Mouse (Mus musculus) heart, adult 2 months (tissue): ENCODE measurements around the gene Acap3.

Source experiments
- CTCF ChIP-seq: fragments of 200-600 bp; IDR thresholded peaks from 2 replicates; pipeline ENCODE4 v1.8.1; 2022; ENCODE audit warnings: antibody characterized with exemption, mild to moderate bottlenecking, moderate library complexity
- EP300 ChIP-seq: fragments of 200-500 bp; IDR thresholded peaks from 2 replicates; pipeline ENCODE4 v1.6.1; 2011; ENCODE audit warnings: low read depth, low read length, control low read depth; ENCODE audit not compliant: insufficient read depth
- POLR2A ChIP-seq: fragments of 200-500 bp; IDR thresholded peaks from 2 replicates; pipeline ENCODE4 v1.6.1; 2011; ENCODE audit warnings: mild to moderate bottlenecking, low read depth, low read length, control low read depth; ENCODE audit not compliant: insufficient read depth

- TF ChIP-seq POLR2A (no peak), CTCF (no peak), EP300 (no peak)
These were observed 51.4 kb downstream of the Acap3 start for GRCm38 (mm10) chr4:155943049-155943452.
